Mouse (Mus musculus) heart, adult 2 months (tissue): ENCODE measurements around the gene Cysrt1.

ENCODE experiments used
- CTCF ChIP-seq: fragments of 200-600 bp; IDR thresholded peaks from 2 replicates; pipeline ENCODE4 v1.8.1; 2022; ENCODE audit warnings: antibody characterized with exemption, mild to moderate bottlenecking, moderate library complexity
- EP300 ChIP-seq: fragments of 200-500 bp; IDR thresholded peaks from 2 replicates; pipeline ENCODE4 v1.6.1; 2011; ENCODE audit warnings: low read depth, low read length, control low read depth; ENCODE audit not compliant: insufficient read depth
- POLR2A ChIP-seq: fragments of 200-500 bp; IDR thresholded peaks from 2 replicates; pipeline ENCODE4 v1.6.1; 2011; ENCODE audit warnings: mild to moderate bottlenecking, low read depth, low read length, control low read depth; ENCODE audit not compliant: insufficient read depth

GRCm38 (mm10) chr2:25290101-25290815 lies 48.0 kb upstream of the Cysrt1 start:
- no peak for TF ChIP-seq POLR2A
- TF ChIP-seq CTCF, result no peak
- no peak for TF ChIP-seq EP300
